Mouse (Mus musculus) liver, adult 2 months (tissue): Measurements from ENCODE around the gene Olfr818. TPM values are rescaled to one million over a fixed set of nuclear protein-coding genes. Genes with fewer than 3 reads are reported as not detected.
"Not testable (repeated sequence)": the region's sequence is repeated elsewhere in the genome, so short reads cannot be mapped to it uniquely, and the experiment has no call there.

Source experiments
- DNase-seq: peaks from one replicate; pipeline ENCODE4 v3.0.0-alpha.2; 2011; ENCODE audit warnings: low read depth, low spot score; ENCODE audit errors: extremely low read depth
- H3K27ac ChIP-seq: fragments of 200-500 bp; replicated peaks from 2 replicates; pipeline ENCODE4 v1.5.1; 2012; ENCODE audit warnings: low read depth, mild to moderate bottlenecking, control low read depth, inconsistent platforms, low read length; ENCODE audit not compliant: insufficient read depth
- H3K27me3 ChIP-seq: fragments of 200-500 bp; 2 replicates; pipeline ENCODE4 v1.6.1; 2012; ENCODE audit warnings: mild to moderate bottlenecking, moderate library complexity, low read length, inconsistent platforms; ENCODE audit not compliant: control insufficient read depth, insufficient read depth
- H3K36me3 ChIP-seq: fragments of 200-500 bp; 2 replicates; pipeline ENCODE4 v1.6.1; 2012; ENCODE audit warnings: low read length, inconsistent platforms; ENCODE audit not compliant: control insufficient read depth, insufficient read depth
- H3K4me1 ChIP-seq: fragments of 200-500 bp; 2 replicates; pipeline ENCODE4 v1.6.1; 2011; ENCODE audit warnings: low read length; ENCODE audit not compliant: control insufficient read depth, insufficient read depth
- H3K4me3 ChIP-seq: fragments of 200-500 bp; 2 replicates; pipeline ENCODE4 v1.5.1; 2011; ENCODE audit warnings: low read depth, mild to moderate bottlenecking, control low read depth, low read length, moderate library complexity; ENCODE audit not compliant: insufficient read depth
- H3K79me2 ChIP-seq: fragments of 200-500 bp; 2 replicates; pipeline ENCODE4 v1.6.1; 2012; ENCODE audit warnings: inconsistent platforms, mild to moderate bottlenecking, low read length, moderate library complexity; ENCODE audit not compliant: control insufficient read depth, insufficient read depth
- H3K9ac ChIP-seq: fragments of 200-500 bp; 2 replicates; pipeline ENCODE4 v1.6.1; 2012; ENCODE audit warnings: low read depth, mild to moderate bottlenecking, control low read depth, inconsistent platforms, low read length
- CTCF ChIP-seq: fragments of 200-500 bp; IDR thresholded peaks from 2 replicates; pipeline ENCODE4 v1.5.1; 2011; ENCODE audit warnings: low read depth, low read length, control low read depth
- POLR2A ChIP-seq: fragments of 200-500 bp; IDR thresholded peaks from 2 replicates; pipeline ENCODE4 v1.6.1; 2011; ENCODE audit warnings: low read length, control low read depth; ENCODE audit not compliant: insufficient read depth; ENCODE audit errors: extremely low read depth
- WGBS: fragments of 180-500 bp; shearing (Covaris S2); methylation state at CpG from one replicate; pipeline ENCODE4 v1.1.7; 2018; 5-methylcytosine and 5-hydroxymethylcytosine counted together
- polyA plus RNA-seq: library from polyadenylated mRNA; depleted of rRNA; stranded (reverse); fragments of >200 nt; gene quantifications from 2 replicates; pipeline ENCODE4 v1.2.3, GENCODE M21; 2012; rRNA removed
- total RNA-seq: library from RNA; depleted of rRNA; stranded (reverse); fragments of >200 nt; gene quantifications from 2 replicates; pipeline ENCODE4 v1.2.3, GENCODE M21; 2014; rRNA removed

Gene Olfr818
- total and polyA plus RNA-seq, 2 experiments = not detected

- Histone ChIP-seq H3K4me1 (no peaks in the 10 kb centered on the region), H3K79me2 (no peaks in the 10 kb centered on the region), H3K27ac (no peak within 1 kb of the TSS), H3K27me3 (no peaks in the 10 kb centered on the region), H3K36me3 (no peaks in the 10 kb centered on the region), H3K9ac (no peak within 1 kb of the TSS), H3K4me3 (no peak within 1 kb of the TSS)
- 47% methylated on average over 1 of the region's 1 CpGs for WGBS
- TF ChIP-seq POLR2A (no peak), CTCF (no peak)
- no peak for DNase-seq
Observed at GRCm38 (mm10) chr10:129915497-129915896, 33.4 kb downstream of the Olfr818 start, which contains the start of gene Olfr816. Gene Olfr816 (minus strand): TSS chr10:129915597.

GRCm38 (mm10) chr10:129905767-129906166 lies 43.1 kb downstream of the Olfr818 start, which contains the start of gene Olfr815:
Gene Olfr815 (minus strand): TSS chr10:129905867.
- H3K36me3 ChIP-seq, H3K9ac ChIP-seq, H3K27ac ChIP-seq, H3K27me3 ChIP-seq, H3K79me2 ChIP-seq, H3K4me1 ChIP-seq, H3K4me3 ChIP-seq, DNase-seq: not testable (repeated sequence)
- 50% methylated on average over 1 of the region's 1 CpGs for WGBS

Other genes with a start within 250 kb of the Olfr818 start
- not detected in 2 replicates for gene Olfr804, start 245.9 kb downstream of the Olfr818 start, total RNA-seq
- gene Olfr804, start 245.9 kb downstream of the Olfr818 start, polyA plus RNA-seq = not detected in 2 replicates
- gene Olfr805, start 219.7 kb downstream of the Olfr818 start, total RNA-seq = not detected in 2 replicates
- not detected in 2 replicates for gene Olfr805, start 219.7 kb downstream of the Olfr818 start, polyA plus RNA-seq
- not detected in 2 replicates for gene Olfr806, start 207.2 kb downstream of the Olfr818 start, total RNA-seq
- not detected in 2 replicates for gene Olfr806, start 207.2 kb downstream of the Olfr818 start, polyA plus RNA-seq
- gene Olfr807, start 191.3 kb downstream of the Olfr818 start, total RNA-seq = not detected in 2 replicates
- not detected in 2 replicates for gene Olfr807, start 191.3 kb downstream of the Olfr818 start, polyA plus RNA-seq
- not detected in 2 replicates for gene Olfr808, start 183.6 kb downstream of the Olfr818 start, total RNA-seq
- gene Olfr808, start 183.6 kb downstream of the Olfr818 start, polyA plus RNA-seq = not detected in 2 replicates
- not detected in 2 replicates for gene Olfr809, start 174.5 kb downstream of the Olfr818 start, total RNA-seq
- gene Olfr809, start 174.5 kb downstream of the Olfr818 start, polyA plus RNA-seq = not detected in 2 replicates
- not detected in 2 replicates for gene Olfr810, start 154.2 kb downstream of the Olfr818 start, total RNA-seq
- gene Olfr810, start 154.2 kb downstream of the Olfr818 start, polyA plus RNA-seq = not detected in 2 replicates
- not detected in 2 replicates for gene Olfr811, start 144.7 kb downstream of the Olfr818 start, total RNA-seq
- gene Olfr811, start 144.7 kb downstream of the Olfr818 start, polyA plus RNA-seq = not detected in 2 replicates
- not detected in 2 replicates for gene Olfr812, start 103.0 kb downstream of the Olfr818 start, total RNA-seq
- not detected in 2 replicates for gene Olfr812, start 103.0 kb downstream of the Olfr818 start, polyA plus RNA-seq
- gene Olfr813, start 93.7 kb downstream of the Olfr818 start, total RNA-seq = not detected in 2 replicates
- not detected in 2 replicates for gene Olfr813, start 93.7 kb downstream of the Olfr818 start, polyA plus RNA-seq
- gene Olfr814, start 69.2 kb downstream of the Olfr818 start, total RNA-seq = not detected in 2 replicates
- gene Olfr814, start 69.2 kb downstream of the Olfr818 start, polyA plus RNA-seq = not detected in 2 replicates
- 0.13 TPM in 1 of 2 replicates, not detected in the other for gene Olfr815, start 43.2 kb downstream of the Olfr818 start, total RNA-seq
- gene Olfr815, start 43.2 kb downstream of the Olfr818 start, polyA plus RNA-seq = not detected in 2 replicates
- not detected in 2 replicates for gene Olfr816, start 33.5 kb downstream of the Olfr818 start, total RNA-seq
- not detected in 2 replicates for gene Olfr816, start 33.5 kb downstream of the Olfr818 start, polyA plus RNA-seq
- gene Olfr819, start 18.2 kb upstream of the Olfr818 start, total RNA-seq = not detected in 2 replicates
- not detected in 2 replicates for gene Olfr819, start 18.2 kb upstream of the Olfr818 start, polyA plus RNA-seq
- not detected in 2 replicates for gene Olfr247, start 27.0 kb upstream of the Olfr818 start, total RNA-seq
- gene Olfr247, start 27.0 kb upstream of the Olfr818 start, polyA plus RNA-seq = not detected in 2 replicates
- not detected in 2 replicates for gene Gm10310, start 36.0 kb upstream of the Olfr818 start, total RNA-seq
- not detected in 2 replicates for gene Gm10310, start 36.0 kb upstream of the Olfr818 start, polyA plus RNA-seq
- not detected in 2 replicates for gene Olfr820, start 63.5 kb upstream of the Olfr818 start, total RNA-seq
- not detected in 2 replicates for gene Olfr820, start 63.5 kb upstream of the Olfr818 start, polyA plus RNA-seq
- gene Olfr821, start 81.2 kb upstream of the Olfr818 start, total RNA-seq = not detected in 2 replicates
- not detected in 2 replicates for gene Olfr821, start 81.2 kb upstream of the Olfr818 start, polyA plus RNA-seq
- not detected in 2 replicates for gene Olfr822, start 122.1 kb upstream of the Olfr818 start, total RNA-seq
- not detected in 2 replicates for gene Olfr822, start 122.1 kb upstream of the Olfr818 start, polyA plus RNA-seq
- gene Olfr823, start 166.3 kb upstream of the Olfr818 start, total RNA-seq = not detected in 2 replicates
- not detected in 2 replicates for gene Olfr823, start 166.3 kb upstream of the Olfr818 start, polyA plus RNA-seq
- not detected in 2 replicates for gene Olfr824, start 180.9 kb upstream of the Olfr818 start, total RNA-seq
- not detected in 2 replicates for gene Olfr824, start 180.9 kb upstream of the Olfr818 start, polyA plus RNA-seq
- gene Olfr825, start 217.7 kb upstream of the Olfr818 start, total RNA-seq = not detected in 2 replicates
- gene Olfr825, start 217.7 kb upstream of the Olfr818 start, polyA plus RNA-seq = not detected in 2 replicates
- not detected in 2 replicates for gene Olfr826, start 235.1 kb upstream of the Olfr818 start, total RNA-seq
- gene Olfr826, start 235.1 kb upstream of the Olfr818 start, polyA plus RNA-seq = not detected in 2 replicates